Mouse (Mus musculus): ENCODE data around the gene Rsbn1l.

DNA sequence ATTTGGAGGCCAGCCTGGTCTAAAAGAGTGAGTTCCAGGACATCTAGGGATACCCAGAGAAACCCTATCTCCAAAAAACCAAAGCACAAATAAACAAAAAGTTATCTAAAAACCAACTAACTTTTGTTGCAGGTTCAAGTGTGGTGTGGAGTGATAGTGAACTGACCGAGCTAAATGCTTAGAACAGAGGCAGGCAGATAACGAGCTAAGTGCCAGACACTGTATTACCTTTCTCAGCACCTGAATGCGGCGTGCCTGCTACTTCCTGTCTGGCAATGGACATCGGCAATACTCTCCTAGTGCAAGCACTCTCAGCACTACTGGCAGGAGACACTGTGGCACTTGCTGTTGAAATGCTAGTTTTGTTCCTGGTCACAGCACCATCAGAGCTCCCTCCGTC is 41.4 kb upstream of the Rsbn1l start:
- TF ChIP-seq CTCF (IDR thresholded peaks at IDR 0.05; ENCODE audit: control insufficient read depth, insufficient read depth, insufficient replicate concordance, low read depth, low read length) (no peak), POLR2A (IDR thresholded peaks at IDR 0.05; ENCODE audit: control insufficient read depth, low read depth, low read length) (no peak)
